Mouse (Mus musculus): ENCODE measurements around the gene Pitpnc1. TPM values are rescaled to one million over a fixed set of nuclear protein-coding genes. Genes with fewer than 3 reads are reported as not detected.

The Pitpnc1 gene
- total and polyA plus RNA-seq, 3 experiments: 2.4 to 5.4 (median 3.6) TPM

GRCm38 (mm10) chr11:107250882-107251281, 219.6 kb downstream of the Pitpnc1 start:
- Histone ChIP-seq H3K9ac (ENCODE audit: insufficient read depth, low read depth) (no peak overlapping the region), H3K79me2 (replicated peaks; ENCODE audit: control insufficient read depth, extremely low read depth, insufficient read depth, poor library complexity, severe bottlenecking) (no peaks in the 10 kb centered on the region), H3K36me3 (replicated peaks in 1 of 2; ENCODE audit: control insufficient read depth in 1 of 2, insufficient read depth in 1 of 2, low read length in 1 of 2) (peaks cover 0 to 10% of the 10 kb centered on the region in 2 experiments), H3K27me3 (replicated peaks) (no peaks in the 10 kb centered on the region), H3K27ac (ENCODE audit: insufficient read depth, low read depth) (no peak overlapping the region), H3K4me2 (ENCODE audit: insufficient read depth, low read depth, poor library complexity, severe bottlenecking) (no peak overlapping the region), H3K4me1 (ENCODE audit: control insufficient read depth in 1 of 2, insufficient read depth in 2 of 2) (no peaks in the 10 kb centered on the region), H3K9me3 (replicated peaks; ENCODE audit: low read length) (no peaks in the 10 kb centered on the region), H3K4me3 (replicated peaks in 1 of 3; ENCODE audit: low read depth in 2 of 3, low read length in 2 of 3, poor library complexity in 1 of 3) (no peak overlapping the region)
- in situ Hi-C loops (cut with MboI; ENCODE audit: low pct_ligation_motif_present, low pct_unique_long_range_greater_than_20kb, low sequenced_read_pairs): no loop called here
- dilution Hi-C loops (cut with MboI; ENCODE audit: extremely low pct_ligation_motif_present, extremely low pct_unique_long_range_greater_than_20kb, low sequenced_read_pairs): no loop called here
- no peak for DNase-seq (ENCODE audit: extremely low read depth)
- TF ChIP-seq TCF12 (IDR thresholded peaks at IDR 0.05; ENCODE audit: low read depth, low read length): no peak
- no peak for TF ChIP-seq JUN (IDR thresholded peaks at IDR 0.05; ENCODE audit: insufficient read depth, low read depth, low read length)
- no peak for TF ChIP-seq USF2 (conservative IDR thresholded peaks at IDR 0.05; ENCODE audit: low read depth, low read length)
- TF ChIP-seq KAT2A (IDR thresholded peaks at IDR 0.05; ENCODE audit: insufficient replicate concordance, low read length): no peak
- no peak for TF ChIP-seq USF1 (IDR thresholded peaks at IDR 0.05; ENCODE audit: low read depth, low read length)
- TF ChIP-seq BHLHE40 (IDR thresholded peaks at IDR 0.05; ENCODE audit: low read depth, low read length): no peak
- TF ChIP-seq UBTF (IDR thresholded peaks at IDR 0.05; ENCODE audit: low read depth, low read length): no peak
- TF ChIP-seq MAFK (IDR thresholded peaks at IDR 0.05; ENCODE audit: insufficient replicate concordance, low read length): no peak
- no peak for TF ChIP-seq JUND (conservative IDR thresholded peaks at IDR 0.05; ENCODE audit: low read depth, low read length)

- Histone ChIP-seq H3K4me1 (ENCODE audit: control insufficient read depth in 1 of 2, insufficient read depth in 2 of 2) (no peaks in the 10 kb centered on the region), H3K27me3 (replicated peaks) (no peaks in the 10 kb centered on the region), H3K79me2 (replicated peaks; ENCODE audit: control insufficient read depth, extremely low read depth, insufficient read depth, poor library complexity, severe bottlenecking) (no peaks in the 10 kb centered on the region), H3K4me2 (ENCODE audit: insufficient read depth, low read depth, poor library complexity, severe bottlenecking) (no peak overlapping the region), H3K27ac (ENCODE audit: insufficient read depth, low read depth) (no peak overlapping the region), H3K9me3 (replicated peaks; ENCODE audit: low read length) (peaks cover 4% of the 10 kb centered on the region), H3K36me3 (replicated peaks in 1 of 2; ENCODE audit: control insufficient read depth in 1 of 2, insufficient read depth in 1 of 2, low read length in 1 of 2) (peaks cover 0 to 8% of the 10 kb centered on the region in 2 experiments), H3K9ac (ENCODE audit: insufficient read depth, low read depth) (no peak overlapping the region), H3K4me3 (replicated peaks in 1 of 3; ENCODE audit: low read depth in 2 of 3, low read length in 2 of 3, poor library complexity in 1 of 3) (no peak overlapping the region)
- no peak for DNase-seq (ENCODE audit: extremely low read depth)
- in situ Hi-C loops (cut with MboI; ENCODE audit: low pct_ligation_motif_present, low pct_unique_long_range_greater_than_20kb, low sequenced_read_pairs): no loop called here
- dilution Hi-C loops (cut with MboI; ENCODE audit: extremely low pct_ligation_motif_present, extremely low pct_unique_long_range_greater_than_20kb, low sequenced_read_pairs): no loop called here
- TF ChIP-seq TCF12 (IDR thresholded peaks at IDR 0.05; ENCODE audit: low read depth, low read length) (no peak), POLR2A (IDR thresholded peaks at IDR 0.05; ENCODE audit: low read depth, low read length) (no peak), ETS1 (conservative IDR thresholded peaks at IDR 0.05; ENCODE audit: low read depth, low read length) (no peak), PAX5 (IDR thresholded peaks at IDR 0.05; ENCODE audit: low read length) (no peak), EP300 (IDR thresholded peaks at IDR 0.05; ENCODE audit: low read length) (no peak), RCOR1 (conservative IDR thresholded peaks at IDR 0.05; ENCODE audit: low read depth, low read length) (no peak), MAZ (IDR thresholded peaks at IDR 0.05; ENCODE audit: low read depth, low read length) (no peak), BHLHE40 (IDR thresholded peaks at IDR 0.05; ENCODE audit: low read depth, low read length) (no peak), JUN (IDR thresholded peaks at IDR 0.05; ENCODE audit: insufficient read depth, low read depth, low read length) (no peak), NRF1 (IDR thresholded peaks at IDR 0.05; ENCODE audit: low read depth, low read length) (no peak), CTCF (conservative IDR thresholded peaks at IDR 0.05 in 1 of 2, IDR thresholded peaks at IDR 0.05 in 1 of 2; ENCODE audit: low read depth in 2 of 2, low read length in 2 of 2) (no peak)
Measured at GRCm38 (mm10) chr11:107248753-107249152, 221.7 kb downstream of the Pitpnc1 start.
